Mouse (Mus musculus): ENCODE measurements at regions not wholly inside any gene's neighbourhood (a gene's known extent, or its start where the extent isn't known, plus 50 kb on each side); places are given as distances from the start of the nearest gene placed in this dataset.
A peak's percentile ranks its signal among the peaks of the same experiment; 100 is the strongest.

DNA sequence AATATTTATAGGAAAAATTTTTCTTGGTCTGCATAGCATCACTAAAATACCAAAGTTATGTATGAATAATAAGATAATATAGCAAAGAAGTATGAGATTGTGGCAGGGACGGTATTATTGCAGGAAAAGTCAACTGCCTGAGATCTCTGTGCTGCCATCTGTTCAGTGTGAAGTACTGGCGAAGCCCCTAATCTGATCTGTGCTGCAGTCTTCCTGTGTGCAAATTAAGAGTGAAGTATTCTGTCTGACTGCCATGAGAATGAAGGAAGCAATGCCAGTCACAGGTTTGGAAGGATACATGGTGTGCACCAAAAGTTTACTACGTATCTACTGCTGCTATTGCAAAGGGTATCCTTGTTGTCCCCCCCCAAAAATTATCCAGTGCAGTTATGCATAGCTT lies 501.5 kb downstream of the Rab28 start:
- Histone ChIP-seq H3K4me3 (ENCODE audit: insufficient read depth, low read depth, low read length) (no peak overlapping the region), H3K27me3 (replicated peaks; ENCODE audit: control insufficient read depth, insufficient read depth, low read length) (no peaks in the 10 kb centered on the region), H3K27ac (ENCODE audit: insufficient read depth, low read depth, low read length) (no peak overlapping the region), H3K36me3 (ENCODE audit: control insufficient read depth, insufficient read depth, low read length) (no peaks in the 10 kb centered on the region), H3K4me1 (ENCODE audit: control insufficient read depth, insufficient read depth, low read length) (no peaks in the 10 kb centered on the region)
- TF ChIP-seq CTCF (conservative IDR thresholded peaks at IDR 0.05; ENCODE audit: insufficient read depth, insufficient read length, low read depth, low read length) (no peak), POLR2A (IDR thresholded peaks at IDR 0.05; ENCODE audit: low read depth, low read length) (no peak)
- 86% methylated on average over 3 of the region's 3 CpGs for WGBS
- no peak for DNase-seq

DNA sequence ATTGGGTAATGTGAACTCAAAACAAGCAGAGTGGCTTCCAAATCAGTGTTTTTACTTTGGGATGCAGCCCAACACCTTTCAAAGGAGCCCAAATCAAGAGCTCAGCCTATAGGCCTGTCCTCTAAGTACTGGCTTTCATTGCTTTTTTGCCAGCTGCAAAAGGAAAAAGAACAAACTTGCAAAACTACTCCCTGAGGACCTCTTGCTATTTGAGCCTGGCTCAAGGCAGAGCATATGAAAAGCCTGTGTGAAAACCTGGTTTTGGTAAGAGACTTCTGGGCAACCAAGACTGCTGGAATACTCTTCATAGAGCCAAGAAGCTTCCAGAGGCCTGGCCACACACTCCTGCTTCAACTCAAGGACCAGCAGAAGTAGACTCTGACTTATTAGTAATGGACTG lies 503.5 kb downstream of the Rab28 start:
- Histone ChIP-seq H3K27ac (ENCODE audit: insufficient read depth, low read depth, low read length) (no peak overlapping the region), H3K36me3 (ENCODE audit: control insufficient read depth, insufficient read depth, low read length) (no peaks in the 10 kb centered on the region), H3K4me3 (ENCODE audit: insufficient read depth, low read depth, low read length) (no peak overlapping the region), H3K4me1 (ENCODE audit: control insufficient read depth, insufficient read depth, low read length) (no peaks in the 10 kb centered on the region), H3K27me3 (replicated peaks; ENCODE audit: control insufficient read depth, insufficient read depth, low read length) (no peaks in the 10 kb centered on the region)
- TF ChIP-seq POLR2A (IDR thresholded peaks at IDR 0.05; ENCODE audit: low read depth, low read length) (no peak), CTCF (conservative IDR thresholded peaks at IDR 0.05; ENCODE audit: insufficient read depth, insufficient read length, low read depth, low read length) (no peak)
- no peak for DNase-seq

DNA sequence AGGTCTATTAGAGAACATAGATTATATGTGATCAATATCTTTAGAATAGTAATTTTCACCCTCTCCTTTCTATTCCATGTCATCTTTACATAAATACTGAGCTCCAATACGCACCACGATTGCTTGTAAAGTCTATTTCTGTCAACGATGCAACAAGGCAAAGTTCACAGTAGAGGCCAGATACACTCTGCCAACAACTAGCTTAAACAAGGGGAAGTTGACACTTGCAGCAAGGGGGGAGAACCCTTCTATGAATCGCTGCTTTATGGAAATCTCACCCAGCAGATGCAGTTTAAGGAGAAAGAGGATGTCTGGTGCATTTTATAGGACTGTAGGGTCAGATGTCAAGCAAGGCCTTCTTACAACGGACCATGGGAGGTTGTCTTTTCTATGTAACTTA lies 520.8 kb downstream of the Rab28 start:
- DNase-seq, result no peak
- 58% methylated on average over 5 of the region's 5 CpGs for WGBS
- Histone ChIP-seq H3K27ac (ENCODE audit: insufficient read depth, low read depth, low read length) (no peak overlapping the region), H3K4me1 (ENCODE audit: control insufficient read depth, insufficient read depth, low read length) (no peaks in the 10 kb centered on the region), H3K4me3 (ENCODE audit: insufficient read depth, low read depth, low read length) (no peak overlapping the region), H3K27me3 (replicated peaks; ENCODE audit: control insufficient read depth, insufficient read depth, low read length) (no peaks in the 10 kb centered on the region; the same call in 1 of the 2 replicates), H3K36me3 (ENCODE audit: control insufficient read depth, insufficient read depth, low read length) (no peaks in the 10 kb centered on the region)
- TF ChIP-seq POLR2A (IDR thresholded peaks at IDR 0.05; ENCODE audit: low read depth, low read length) (no peak), CTCF (conservative IDR thresholded peaks at IDR 0.05; ENCODE audit: insufficient read depth, insufficient read length, low read depth, low read length) (no peak)

DNA sequence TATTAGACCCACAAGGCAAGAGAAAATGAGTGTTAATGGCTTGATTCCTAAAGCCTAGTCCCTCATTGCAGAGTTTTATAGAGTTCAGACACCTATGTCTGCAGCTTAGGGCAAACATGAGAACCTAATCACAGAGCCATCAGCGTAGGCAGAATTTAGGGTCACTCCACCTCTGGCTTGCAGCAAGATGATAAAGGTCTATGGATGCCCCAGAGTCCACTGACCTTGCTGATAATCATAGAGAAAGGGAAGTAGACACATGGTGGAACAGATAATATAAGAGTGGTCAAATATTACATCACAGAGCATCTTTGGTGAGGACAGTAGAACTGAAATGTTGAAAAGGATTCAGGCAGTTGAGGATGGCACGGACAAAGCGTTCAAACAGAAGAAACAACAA lies 530.7 kb downstream of the Rab28 start:
- H3K36me3 ChIP-seq (ENCODE audit: control insufficient read depth, insufficient read depth, low read length), result no peaks in the 10 kb centered on the region
- WGBS, result 83% methylated on average over 3 of the region's 3 CpGs
- H3K4me3 ChIP-seq (ENCODE audit: insufficient read depth, low read depth, low read length), result no peak overlapping the region
- no peak overlapping the region for H3K27ac ChIP-seq (ENCODE audit: insufficient read depth, low read depth, low read length)
- H3K4me1 ChIP-seq (ENCODE audit: control insufficient read depth, insufficient read depth, low read length), result no peaks in the 10 kb centered on the region
- no peak for DNase-seq
- TF ChIP-seq CTCF (conservative IDR thresholded peaks at IDR 0.05; ENCODE audit: insufficient read depth, insufficient read length, low read depth, low read length), result no peak
- no peaks in the 10 kb centered on the region for H3K27me3 ChIP-seq (replicated peaks; ENCODE audit: control insufficient read depth, insufficient read depth, low read length)

DNA sequence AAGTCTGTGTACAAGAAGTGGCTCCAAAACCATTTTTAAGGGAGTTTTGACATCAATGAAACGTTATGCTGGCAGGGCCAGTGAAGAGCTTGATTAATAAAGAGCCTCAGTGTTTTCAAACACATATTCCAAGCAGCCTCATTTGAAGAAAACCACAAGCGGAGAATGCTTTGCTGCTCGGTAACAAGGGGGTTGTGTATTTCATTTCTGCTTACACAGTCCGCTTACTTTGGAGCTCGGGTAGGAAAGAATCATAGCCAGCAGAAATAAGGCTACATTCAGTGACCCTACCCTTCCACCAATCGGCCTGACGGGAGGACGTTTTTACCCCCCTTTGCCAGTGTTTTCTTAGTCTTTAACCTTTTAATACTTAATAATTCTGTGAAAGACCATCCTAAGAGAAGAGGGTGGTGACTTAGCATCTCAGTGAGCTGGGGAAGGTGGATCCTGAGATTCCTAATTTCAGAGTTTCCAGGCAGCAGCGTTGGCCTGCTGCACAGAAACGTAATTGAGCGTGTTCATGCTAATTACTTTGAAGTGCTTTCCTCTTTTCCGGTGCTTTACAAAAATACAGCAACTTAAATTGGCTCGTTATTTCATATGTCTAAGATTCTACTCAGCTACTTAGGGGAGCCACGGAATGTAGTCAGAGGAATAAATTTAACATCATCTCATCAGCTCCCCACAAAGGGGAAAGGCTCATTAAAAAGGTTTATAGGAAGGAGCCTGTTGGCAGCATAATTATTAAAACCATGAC lies 541.9 kb downstream of the Rab28 start:
- H3K4me1 ChIP-seq (ENCODE audit: control insufficient read depth, insufficient read depth, low read length), result no peaks in the 10 kb centered on the region
- H3K4me3 ChIP-seq (ENCODE audit: insufficient read depth, low read depth, low read length), result no peak overlapping the region
- H3K27me3 ChIP-seq (replicated peaks; ENCODE audit: control insufficient read depth, insufficient read depth, low read length), result no peaks in the 10 kb centered on the region
- DNase-seq, result no peak
- 45% methylated on average over 14 of the region's 14 CpGs for WGBS
- TF ChIP-seq POLR2A (IDR thresholded peaks at IDR 0.05; ENCODE audit: low read depth, low read length) (no peak), CTCF (conservative IDR thresholded peaks at IDR 0.05; ENCODE audit: insufficient read depth, insufficient read length, low read depth, low read length) (no peak)
- H3K27ac ChIP-seq (ENCODE audit: insufficient read depth, low read depth, low read length), result no peak overlapping the region
- H3K36me3 ChIP-seq (ENCODE audit: control insufficient read depth, insufficient read depth, low read length), result no peaks in the 10 kb centered on the region

DNA sequence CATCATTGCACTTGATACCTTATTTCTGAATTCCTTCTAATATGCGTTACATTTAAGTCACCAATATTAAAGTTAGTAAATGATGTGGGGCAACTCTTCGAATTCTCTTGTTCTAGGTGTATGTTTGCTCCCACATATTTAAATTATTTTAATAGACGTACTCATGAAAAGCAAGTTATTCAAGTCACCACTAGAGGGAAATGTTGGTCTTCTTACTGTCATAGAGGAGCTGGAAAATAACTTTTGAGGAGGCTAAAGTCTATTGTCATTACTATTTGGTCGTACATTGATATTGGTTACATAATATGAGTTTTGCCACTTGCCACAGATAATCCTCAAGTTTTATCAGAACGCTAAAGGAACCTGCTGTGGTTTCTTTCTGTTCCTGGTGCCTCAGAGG lies 582.9 kb downstream of the Rab28 start:
- Histone ChIP-seq H3K4me3 (ENCODE audit: insufficient read depth, low read depth, low read length) (no peak overlapping the region), H3K4me1 (ENCODE audit: control insufficient read depth, insufficient read depth, low read length) (no peaks in the 10 kb centered on the region), H3K27ac (ENCODE audit: insufficient read depth, low read depth, low read length) (no peak overlapping the region), H3K36me3 (ENCODE audit: control insufficient read depth, insufficient read depth, low read length) (no peaks in the 10 kb centered on the region), H3K27me3 (replicated peaks; ENCODE audit: control insufficient read depth, insufficient read depth, low read length) (no peaks in the 10 kb centered on the region)
- 17% methylated on average over 5 of the region's 5 CpGs for WGBS
- TF ChIP-seq CTCF (conservative IDR thresholded peaks at IDR 0.05; ENCODE audit: insufficient read depth, insufficient read length, low read depth, low read length) (0 out of 2 replicates have a peak, but pooled peaks have one; percentile 18), POLR2A (IDR thresholded peaks at IDR 0.05; ENCODE audit: low read depth, low read length) (no peak)
- peak; percentile 29 for DNase-seq

DNA sequence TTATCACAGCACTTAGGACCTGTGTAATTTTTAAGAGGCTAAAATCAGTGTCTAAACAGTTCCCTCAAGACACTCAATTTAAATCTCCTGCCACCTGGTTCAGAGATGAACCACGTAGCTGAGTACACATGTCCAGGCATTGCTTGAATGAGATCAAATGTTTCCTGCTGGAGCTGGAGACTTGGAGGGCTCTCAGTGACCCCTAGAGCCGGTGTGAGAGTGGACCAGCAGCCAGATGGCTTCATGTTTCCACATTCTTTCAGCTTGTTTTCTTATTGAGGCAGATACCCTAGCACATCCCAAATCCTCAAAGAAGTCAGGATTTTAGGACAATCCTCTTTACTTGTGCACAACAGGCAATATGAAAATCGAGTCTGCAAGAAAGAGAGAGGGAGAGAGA lies 590.3 kb downstream of the Rab28 start:
- H3K4me3 ChIP-seq (ENCODE audit: insufficient read depth, low read depth, low read length), result no peak overlapping the region
- no peak overlapping the region for H3K27ac ChIP-seq (ENCODE audit: insufficient read depth, low read depth, low read length)
- no peaks in the 10 kb centered on the region for H3K36me3 ChIP-seq (ENCODE audit: control insufficient read depth, insufficient read depth, low read length)
- no peaks in the 10 kb centered on the region for H3K27me3 ChIP-seq (replicated peaks; ENCODE audit: control insufficient read depth, insufficient read depth, low read length)
- 15% methylated on average over 3 of the region's 3 CpGs for WGBS
- no peak for DNase-seq
- H3K4me1 ChIP-seq (ENCODE audit: control insufficient read depth, insufficient read depth, low read length), result no peaks in the 10 kb centered on the region
- TF ChIP-seq POLR2A (IDR thresholded peaks at IDR 0.05; ENCODE audit: low read depth, low read length) (no peak), CTCF (conservative IDR thresholded peaks at IDR 0.05; ENCODE audit: insufficient read depth, insufficient read length, low read depth, low read length) (no peak)

Measured in kidney, adult 2 months (tissue).